Mouse (Mus musculus) bone marrow, adult 2 months (tissue): ENCODE data around the gene Ptpn12.

Source experiments
- CTCF ChIP-seq: fragments of 200-500 bp; IDR thresholded peaks from 2 replicates; pipeline ENCODE4 v1.5.1; 2011; ENCODE audit warnings: low read length, control low read depth; ENCODE audit not compliant: control insufficient read depth, insufficient read depth
- POLR2A ChIP-seq: fragments of 200-500 bp; IDR thresholded peaks from 2 replicates; pipeline ENCODE4 v1.6.1; 2011; ENCODE audit warnings: low read depth, mild to moderate bottlenecking, control low read depth, low read length, borderline replicate concordance; ENCODE audit not compliant: control insufficient read depth

- TF ChIP-seq POLR2A: no peak
- TF ChIP-seq CTCF: no peak
Measured at GRCm38 (mm10) chr5:21047114-21047513, 8.6 kb downstream of the Ptpn12 start.
